Mouse (Mus musculus): ENCODE data around the gene Acod1.

The Acod1 gene

GRCm38 (mm10) chr14:103046677-103047076 lies at the start of gene Acod1:
Gene Acod1, plus strand, starts transcription at chr14:103046977.
- DNase-seq (ENCODE audit: low read depth, low spot score): no peak

- no peak for DNase-seq (ENCODE audit: low read depth, low spot score)
These were observed 39.0 kb upstream of the Acod1 start for GRCm38 (mm10) chr14:103007737-103008136.

- peak; percentile 18 for DNase-seq (ENCODE audit: low read depth, low spot score)
These were observed 35.0 kb upstream of the Acod1 start for GRCm38 (mm10) chr14:103011782-103012181.

- peak; percentile 41 for DNase-seq (ENCODE audit: low read depth, low spot score)
These were observed 34.1 kb upstream of the Acod1 start for GRCm38 (mm10) chr14:103012563-103013150.

- DNase-seq (ENCODE audit: low read depth, low spot score): no peak
These were observed 29.8 kb upstream of the Acod1 start for GRCm38 (mm10) chr14:103017009-103017408.

- no peak for DNase-seq (ENCODE audit: low read depth, low spot score)
These were observed 26.7 kb upstream of the Acod1 start for GRCm38 (mm10) chr14:103020046-103020445.

GRCm38 (mm10) chr14:103029203-103029602 lies 17.6 kb upstream of the Acod1 start:
- DNase-seq (ENCODE audit: low read depth, low spot score): no peak

- DNase-seq (ENCODE audit: low read depth, low spot score): no peak
These were observed 13.4 kb upstream of the Acod1 start for GRCm38 (mm10) chr14:103033271-103033823.

- DNase-seq (ENCODE audit: low read depth, low spot score): no peak
These were observed 12.7 kb upstream of the Acod1 start for GRCm38 (mm10) chr14:103034076-103034475.

GRCm38 (mm10) chr14:103037016-103037415 lies 9.8 kb upstream of the Acod1 start:
- DNase-seq (ENCODE audit: low read depth, low spot score): no peak

- DNase-seq (ENCODE audit: low read depth, low spot score): no peak
These were observed 1.7 kb downstream of the Acod1 start for GRCm38 (mm10) chr14:103048292-103049086.

- peak; percentile 28 for DNase-seq (ENCODE audit: low read depth, low spot score)
These were observed 4.5 kb downstream of the Acod1 start for GRCm38 (mm10) chr14:103051159-103051769.

- DNase-seq (ENCODE audit: low read depth, low spot score): no peak
These were observed 8.0 kb downstream of the Acod1 start for GRCm38 (mm10) chr14:103054731-103055130.

- DNase-seq (ENCODE audit: low read depth, low spot score): no peak
These were observed 9.8 kb downstream of the Acod1 start for GRCm38 (mm10) chr14:103056601-103057000.

GRCm38 (mm10) chr14:103058998-103059397 lies 12.2 kb downstream of the Acod1 start:
- no peak for DNase-seq (ENCODE audit: low read depth, low spot score)

- no peak for DNase-seq (ENCODE audit: low read depth, low spot score)
These were observed 12.7 kb downstream of the Acod1 start for GRCm38 (mm10) chr14:103059495-103059894.

- DNase-seq (ENCODE audit: low read depth, low spot score): no peak
These were observed 18.8 kb downstream of the Acod1 start for GRCm38 (mm10) chr14:103065294-103066167.

GRCm38 (mm10) chr14:103069465-103069863 lies 22.7 kb downstream of the Acod1 start:
- DNase-seq (ENCODE audit: low read depth, low spot score): no peak

GRCm38 (mm10) chr14:103069864-103070611 lies 23.3 kb downstream of the Acod1 start, which contains the start of gene Cln5:
Gene Cln5, plus strand, starts transcription at chr14:103070216.
- peak; percentile 86 for DNase-seq (ENCODE audit: low read depth, low spot score)

GRCm38 (mm10) chr14:103070790-103071189 lies 24.0 kb downstream of the Acod1 start:
- DNase-seq (ENCODE audit: low read depth, low spot score): no peak

GRCm38 (mm10) chr14:103071471-103071870 lies 24.7 kb downstream of the Acod1 start:
- no peak for DNase-seq (ENCODE audit: low read depth, low spot score)
